Mouse (Mus musculus) urinary bladder, postnatal 36 days (tissue): ENCODE measurements around the gene Klc1.
A peak's percentile ranks its signal among the peaks of the same experiment; 100 is the strongest.

Experiments used
- DNase-seq, 2 experiments: peaks; one replicate each; pipeline ENCODE4 v3.0.0; 2022; ENCODE audit warnings: low spot score in 2 of 2, mixed read lengths in 1 of 2

Gene Klc1

GRCm38 (mm10) chr12:111851235-111851634 is 92.6 kb downstream of the Klc1 start:
- DNase-seq = no peak

- no peak for DNase-seq
Measured at GRCm38 (mm10) chr12:111851745-111852144, 93.1 kb downstream of the Klc1 start.

DNA sequence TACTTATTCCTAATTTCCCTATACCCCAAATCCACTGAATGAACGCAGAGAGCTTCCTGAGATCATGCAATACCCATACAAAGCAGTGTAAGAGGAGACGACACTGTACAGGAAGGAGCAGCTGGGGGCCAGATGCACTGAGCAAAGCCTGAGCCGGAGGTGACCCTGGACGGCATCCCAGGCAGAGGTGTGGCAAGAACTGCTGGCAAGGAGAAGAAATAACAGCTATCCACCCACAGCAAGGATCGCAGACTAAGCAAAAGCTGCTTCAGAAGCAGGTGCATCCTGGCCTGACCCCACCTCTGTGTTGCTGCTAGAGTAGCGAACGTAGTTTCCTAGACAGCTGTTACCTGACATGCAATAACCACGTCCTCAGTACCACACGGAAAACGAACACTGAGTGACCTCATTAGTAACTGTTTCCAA is 94.4 kb downstream of the Klc1 start:
- peak in 1 of 2 experiments; percentile 31 for DNase-seq

- DNase-seq = no peak
Measured at GRCm38 (mm10) chr12:111853546-111853945, 94.9 kb downstream of the Klc1 start.

GRCm38 (mm10) chr12:111855448-111855847 is 96.8 kb downstream of the Klc1 start:
- DNase-seq = no peak
